Mouse (Mus musculus): Measurements from ENCODE around the gene Mrc1.

Mrc1 gene

DNA sequence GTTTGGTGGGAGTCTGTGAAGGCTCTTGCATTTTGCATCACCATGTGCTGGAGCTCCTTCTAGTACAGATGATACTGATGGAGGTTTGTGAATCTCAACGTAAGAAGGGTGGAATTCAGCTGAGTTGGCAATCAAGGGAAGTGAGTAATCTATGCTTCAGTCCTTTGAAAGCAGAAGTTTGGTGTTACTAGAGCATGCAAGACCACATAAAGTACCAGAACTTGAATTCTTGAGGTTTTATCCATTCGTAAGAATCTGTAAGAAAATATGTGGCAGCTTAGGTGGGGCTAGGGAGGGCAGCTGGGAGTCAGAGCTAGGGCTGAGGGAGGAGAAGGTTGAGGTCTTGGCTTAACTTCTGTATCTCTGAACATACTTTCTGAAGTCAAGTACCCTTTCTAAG, 15.5 kb downstream of the Mrc1 start:
- no peak for DNase-seq

- no peak for DNase-seq
These were observed 20.8 kb downstream of the Mrc1 start for GRCm38 (mm10) chr2:14249839-14250564.

- no peak for DNase-seq
These were observed 22.7 kb downstream of the Mrc1 start for GRCm38 (mm10) chr2:14251938-14252337.

DNA sequence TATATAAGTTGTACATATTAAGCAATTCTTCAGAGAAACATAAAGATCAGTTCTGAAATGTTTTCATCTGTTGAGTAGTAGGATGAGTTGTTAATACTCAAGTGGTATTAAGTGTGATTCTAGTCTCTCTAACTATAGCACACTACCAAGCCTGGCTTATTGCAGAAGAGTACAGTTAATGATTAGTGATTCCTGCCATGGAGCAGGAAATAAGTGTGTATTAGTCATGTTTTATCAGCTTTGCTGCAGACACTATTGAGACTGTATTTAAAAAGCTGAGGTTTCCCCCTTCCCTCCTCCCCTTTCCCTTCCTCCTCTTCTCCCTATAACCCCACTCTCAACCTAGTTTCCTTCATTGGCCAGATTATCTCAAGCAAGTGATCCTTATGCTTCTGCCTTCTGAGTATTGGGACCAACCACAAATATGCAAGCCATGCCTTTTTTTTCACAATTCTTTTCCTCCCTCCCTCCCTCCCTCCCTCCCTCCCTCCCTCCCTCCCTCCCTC, 29.2 kb downstream of the Mrc1 start:
- DNase-seq = no peak

GRCm38 (mm10) chr2:14262090-14262489, 32.9 kb downstream of the Mrc1 start:
- no peak for DNase-seq

GRCm38 (mm10) chr2:14269160-14269559, 40.0 kb downstream of the Mrc1 start:
- DNase-seq = no peak

DNA sequence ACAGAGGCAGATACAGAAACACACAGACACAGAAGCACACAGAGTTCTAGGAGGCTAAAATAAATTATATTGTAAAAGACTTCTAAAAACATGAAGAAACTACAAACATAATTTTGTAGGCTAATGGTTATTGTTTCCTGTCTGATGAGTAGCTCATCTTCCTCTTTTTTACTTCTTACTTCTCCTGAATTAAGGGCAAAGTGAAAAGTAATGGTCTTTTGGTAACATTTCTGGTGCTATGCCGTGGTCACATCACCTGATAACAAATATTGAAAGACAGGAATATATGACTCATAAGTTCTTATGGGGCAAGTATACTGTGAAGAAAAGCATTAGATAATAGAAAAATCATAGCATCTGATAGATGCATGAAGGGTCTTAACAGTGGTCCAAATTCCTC, 42.9 kb downstream of the Mrc1 start:
- DNase-seq = no peak

DNA sequence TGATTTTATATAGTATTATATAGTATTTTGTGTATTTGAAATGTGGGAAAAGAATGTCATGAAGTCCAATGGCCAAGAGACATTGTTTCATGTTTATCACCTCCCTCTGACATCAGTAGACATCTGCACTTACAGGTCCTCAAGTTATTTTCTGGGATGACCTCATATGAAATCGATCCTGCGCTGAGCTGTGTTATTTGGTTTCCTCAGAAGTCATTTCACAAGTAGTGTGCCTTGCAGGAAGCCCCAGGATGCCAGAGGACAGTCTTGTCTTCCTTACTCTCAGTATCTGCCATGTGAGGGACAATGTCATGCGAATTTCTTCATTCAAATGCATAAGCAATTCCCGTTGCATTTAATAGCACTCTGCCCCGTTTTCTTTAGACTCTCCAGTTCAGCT, 46.6 kb downstream of the Mrc1 start:
- DNase-seq = no peak

- DNase-seq = no peak
These were observed 50.1 kb downstream of the Mrc1 start for GRCm38 (mm10) chr2:14279256-14279655.

DNA sequence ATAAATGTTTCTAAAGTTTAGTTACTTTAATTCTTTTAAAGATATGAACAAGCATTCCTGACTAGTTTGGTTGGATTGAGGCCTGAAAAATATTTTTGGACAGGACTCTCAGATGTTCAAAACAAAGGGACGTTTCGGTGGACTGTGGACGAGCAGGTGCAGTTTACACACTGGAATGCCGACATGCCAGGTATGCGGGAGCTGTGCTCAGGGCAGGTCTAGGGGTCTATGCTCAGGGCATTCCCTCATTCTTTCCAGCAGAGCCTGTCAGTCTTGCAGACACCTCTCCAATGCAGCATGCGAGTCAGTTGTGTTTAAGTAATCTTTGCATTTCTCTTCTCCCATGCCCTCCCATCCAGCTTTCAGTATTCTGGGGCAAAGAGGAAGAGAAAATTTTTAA, 50.6 kb downstream of the Mrc1 start:
- no peak for DNase-seq

GRCm38 (mm10) chr2:14295334-14295733, 66.1 kb downstream of the Mrc1 start:
- peak; percentile 81 for DNase-seq

DNA sequence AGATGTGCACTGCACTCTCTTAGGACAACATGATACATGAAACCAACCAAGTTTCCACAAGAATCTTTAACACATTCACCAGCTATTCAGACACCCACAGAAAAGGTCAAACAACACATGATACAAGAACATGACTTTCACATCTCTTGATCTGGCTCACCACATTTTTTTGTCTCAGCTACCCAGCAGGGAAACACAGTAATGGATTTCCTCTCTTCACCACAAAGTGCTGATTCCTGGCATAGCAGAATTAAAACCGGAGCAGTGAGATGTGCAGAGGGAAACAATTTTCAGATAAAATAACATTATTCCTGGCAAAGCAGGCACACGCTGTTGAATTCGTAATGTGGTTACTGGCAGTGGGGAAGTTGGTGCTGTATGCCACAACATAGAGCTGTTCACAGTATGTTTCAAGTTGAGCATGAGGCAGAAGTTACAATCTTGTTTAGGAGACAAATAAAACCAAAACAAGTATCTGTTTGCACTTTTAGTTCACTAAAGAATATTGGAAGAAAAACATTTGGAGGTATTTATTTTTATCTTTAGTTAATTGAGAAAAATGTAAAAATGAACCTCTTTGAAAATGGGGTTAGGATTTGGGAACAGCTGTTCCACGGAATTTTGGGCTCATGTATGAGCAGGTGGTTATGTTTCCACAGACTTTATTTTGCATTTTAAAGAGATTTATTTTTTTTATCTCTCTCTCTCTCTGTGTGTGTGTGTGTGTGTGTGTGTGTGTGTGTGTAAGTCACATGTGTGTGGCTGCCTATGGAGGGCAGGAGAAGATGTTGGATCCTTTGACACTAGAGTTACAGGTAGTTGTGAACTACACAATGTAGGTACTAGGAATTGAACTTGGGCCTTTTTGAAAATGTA, 83.6 kb downstream of the Mrc1 start:
- no peak for DNase-seq

- DNase-seq = no peak
These were observed 85.9 kb downstream of the Mrc1 start for GRCm38 (mm10) chr2:14315113-14315512.

DNA sequence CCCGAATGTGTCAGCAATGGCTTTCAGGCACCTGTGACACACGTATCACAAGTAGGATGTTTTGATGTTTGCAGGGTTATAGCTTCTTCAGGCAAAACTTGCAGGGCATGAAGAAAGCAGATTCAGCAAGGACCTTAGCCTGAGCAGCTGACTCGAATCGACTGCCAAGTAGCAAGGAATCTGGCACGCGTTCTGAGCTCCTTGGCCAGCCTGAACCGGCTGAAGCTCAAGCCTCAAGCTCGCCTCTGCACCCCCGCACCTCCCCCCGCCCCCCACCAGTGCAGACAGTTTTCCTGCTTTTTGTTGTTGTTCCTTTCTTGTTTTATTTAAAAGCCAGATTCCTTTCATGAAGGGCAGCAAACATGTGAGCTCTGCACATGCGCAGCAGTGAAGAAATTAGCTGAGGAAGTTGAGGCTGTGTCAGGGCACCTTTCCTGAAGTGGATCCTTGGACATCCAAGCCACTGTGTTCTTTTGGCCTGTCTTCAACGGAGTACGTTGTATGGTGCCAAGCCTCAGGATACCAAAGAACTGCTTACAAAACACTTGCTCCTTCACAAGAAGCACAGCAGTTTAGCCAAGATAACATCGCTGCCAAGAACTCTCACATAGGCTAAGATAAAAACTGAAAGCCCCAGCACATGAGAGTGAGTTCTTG, 112.6 kb downstream of the Mrc1 start:
- DNase-seq = peak; percentile 49

GRCm38 (mm10) chr2:14342309-14342839, 113.2 kb downstream of the Mrc1 start:
- no peak for DNase-seq

All from cerebellum, adult 11 months (tissue).